Mouse (Mus musculus) liver, embryonic 11.5 days (tissue): ENCODE results near the gene Zswim8. TPM values are rescaled to one million over a fixed set of nuclear protein-coding genes. Genes with fewer than 3 reads are reported as not detected.

Experiments used
- ATAC-seq: fragments of 200-750 bp; cut with Nextera tagmentation; replicated peaks from 2 replicates; pipeline ENCODE4 v1.8.0; 2017; ENCODE audit warnings: moderate number of reproducible peaks, mild to moderate bottlenecking, moderate TSS enrichment, moderate library complexity; ENCODE audit not compliant: low FRiP score
- DNase-seq: peaks from one replicate; pipeline ENCODE4 v3.0.0-alpha.2; 2017; ENCODE audit warnings: low spot score
- H3K27ac ChIP-seq: fragments of 300-500 bp; sonication (generic); 2 replicates; pipeline ENCODE4 v1.5.1; 2014; ENCODE audit warnings: mild to moderate bottlenecking, low read depth, low read length, control low read depth
- H3K27me3 ChIP-seq: fragments of 300-500 bp; sonication (generic); replicated peaks from 2 replicates; pipeline ENCODE4 v1.6.1; 2014; ENCODE audit warnings: low read length, mixed read lengths; ENCODE audit not compliant: control insufficient read depth, insufficient read depth
- H3K36me3 ChIP-seq: fragments of 300-500 bp; sonication (generic); 2 replicates; pipeline ENCODE4 v1.6.1; 2014; ENCODE audit warnings: mild to moderate bottlenecking, low read length, moderate library complexity, mixed read lengths; ENCODE audit not compliant: control insufficient read depth, insufficient read depth
- H3K4me1 ChIP-seq: fragments of 300-500 bp; sonication (generic); replicated peaks from 2 replicates; pipeline ENCODE4 v1.6.1; 2014; ENCODE audit warnings: low read length, mixed read lengths; ENCODE audit not compliant: control insufficient read depth, insufficient read depth
- H3K4me2 ChIP-seq: fragments of 300-500 bp; sonication (generic); 2 replicates; pipeline ENCODE4 v1.6.1; 2014; ENCODE audit warnings: mild to moderate bottlenecking, control low read depth, moderate library complexity
- H3K4me3 ChIP-seq: fragments of 300-500 bp; sonication (generic); 2 replicates; pipeline ENCODE4 v1.5.1; 2014; ENCODE audit warnings: low read depth, low read length, control low read depth
- H3K9ac ChIP-seq: fragments of 300-500 bp; sonication (generic); 2 replicates; pipeline ENCODE4 v1.6.1; 2014; ENCODE audit warnings: low read depth, low read length, control low read depth
- H3K9me3 ChIP-seq: fragments of 300-500 bp; sonication (generic); 2 replicates; pipeline ENCODE4 v1.6.1; 2016; ENCODE audit warnings: low read length, inconsistent platforms, mixed read lengths; ENCODE audit not compliant: control insufficient read depth
- WGBS: fragments of 180-500 bp; shearing (Covaris S2); extraction: QIAGEN DNeasy Blood & Tissue Kit; methylation state at CpG from one replicate; pipeline ENCODE4 v1.1.7; 2014; 5-methylcytosine and 5-hydroxymethylcytosine counted together
- polyA plus RNA-seq: library from polyadenylated mRNA; unstranded; fragments of >200 nt; fragmentation: Nextera tagmentation; extraction: Ambion mirVana; gene quantifications from 2 replicates; pipeline ENCODE4 v1.2.1, GENCODE M21; 2014

Gene Zswim8
- polyA plus RNA-seq, 1 experiment from 2014 or later: 17.2 TPM

GRCm38 (mm10) chr14:20713832-20714231 lies 6.5 kb downstream of the Zswim8 start:
- ATAC-seq: no peak
- Histone ChIP-seq H3K9ac (peak overlapping the region; percentile 35; the same call in 1 of the 2 replicates), H3K4me3 (no peak overlapping the region), H3K9me3 (no peaks in the 10 kb centered on the region), H3K4me2 (no peak overlapping the region), H3K27me3 (no peaks in the 10 kb centered on the region), H3K27ac (0 out of 2 replicates have a peak overlapping the region, but pooled peaks have one; percentile 22), H3K4me1 (peaks cover 15% of the 10 kb centered on the region), H3K36me3 (peaks cover 33% of the 10 kb centered on the region)
- WGBS: 71% methylated on average over 11 of the region's 11 CpGs
- DNase-seq: no peak

GRCm38 (mm10) chr14:20718443-20718842 lies 11.1 kb downstream of the Zswim8 start:
- WGBS: 89% methylated on average over 10 of the region's 10 CpGs
- Histone ChIP-seq H3K9ac (no peak overlapping the region), H3K36me3 (peaks cover 51% of the 10 kb centered on the region), H3K4me1 (peaks cover 11% of the 10 kb centered on the region), H3K4me2 (no peak overlapping the region), H3K27me3 (no peaks in the 10 kb centered on the region), H3K9me3 (no peaks in the 10 kb centered on the region), H3K27ac (no peak overlapping the region), H3K4me3 (no peak overlapping the region)
- ATAC-seq (no peak), DNase-seq (no peak)

- Histone ChIP-seq H3K27ac (no peak overlapping the region), H3K4me3 (no peak overlapping the region), H3K9me3 (no peaks in the 10 kb centered on the region), H3K36me3 (peaks cover 52% of the 10 kb centered on the region), H3K27me3 (no peaks in the 10 kb centered on the region), H3K4me2 (no peak overlapping the region), H3K9ac (no peak overlapping the region), H3K4me1 (peaks cover 6% of the 10 kb centered on the region)
- 92% methylated on average over 12 of the region's 12 CpGs for WGBS
- ATAC-seq (no peak), DNase-seq (no peak)
These were observed 12.4 kb downstream of the Zswim8 start for GRCm38 (mm10) chr14:20719767-20720166.

GRCm38 (mm10) chr14:20721371-20721770 lies 14.0 kb downstream of the Zswim8 start:
- Histone ChIP-seq H3K9me3 (no peaks in the 10 kb centered on the region), H3K4me1 (peaks cover 14% of the 10 kb centered on the region), H3K9ac (no peak overlapping the region), H3K4me3 (no peak overlapping the region), H3K27me3 (no peaks in the 10 kb centered on the region), H3K36me3 (peaks cover 53% of the 10 kb centered on the region), H3K27ac (no peak overlapping the region), H3K4me2 (no peak overlapping the region)
- ATAC-seq (no peak), DNase-seq (no peak)
- 87% methylated on average over 4 of the region's 4 CpGs for WGBS

- Histone ChIP-seq H3K9me3 (no peaks in the 10 kb centered on the region), H3K27me3 (no peaks in the 10 kb centered on the region), H3K9ac (no peak overlapping the region), H3K4me1 (peaks cover 18% of the 10 kb centered on the region), H3K27ac (no peak overlapping the region), H3K36me3 (peaks cover 61% of the 10 kb centered on the region), H3K4me2 (no peak overlapping the region), H3K4me3 (no peak overlapping the region)
- 91% methylated on average over 12 of the region's 12 CpGs for WGBS
- ATAC-seq (no peak), DNase-seq (no peak)
These were observed 15.7 kb downstream of the Zswim8 start for GRCm38 (mm10) chr14:20723006-20723405.

- no peak overlapping the region for H3K9ac ChIP-seq
- H3K4me2 ChIP-seq: no peak overlapping the region
- H3K27ac ChIP-seq: no peak overlapping the region
- H3K9me3 ChIP-seq: no peaks in the 10 kb centered on the region
- no peaks in the 10 kb centered on the region for H3K27me3 ChIP-seq
- no peak for ATAC-seq
- 43% methylated on average over 5 of the region's 5 CpGs for WGBS
- no peak overlapping the region for H3K4me3 ChIP-seq
- no peak for DNase-seq
- peaks cover 18% of the 10 kb centered on the region for H3K4me1 ChIP-seq
- H3K36me3 ChIP-seq: peaks cover 64% of the 10 kb centered on the region
These were observed 16.7 kb downstream of the Zswim8 start for GRCm38 (mm10) chr14:20724043-20724442.

GRCm38 (mm10) chr14:20725660-20726339 lies 18.4 kb downstream of the Zswim8 start:
- peak; percentile 87 for ATAC-seq
- 45% methylated on average over 6 of the region's 6 CpGs for WGBS
- Histone ChIP-seq H3K9me3 (no peaks in the 10 kb centered on the region), H3K4me3 (peak overlapping the region; percentile 4; the same call in 1 of the 2 replicates), H3K27me3 (no peaks in the 10 kb centered on the region), H3K9ac (peak overlapping the region; percentile 39), H3K36me3 (peaks cover 66% of the 10 kb centered on the region), H3K27ac (peak overlapping the region; percentile 75), H3K4me1 (peaks cover 20% of the 10 kb centered on the region), H3K4me2 (peak overlapping the region; percentile 55)
- DNase-seq: no peak

GRCm38 (mm10) chr14:20729871-20730270 lies 22.5 kb downstream of the Zswim8 start:
- Histone ChIP-seq H3K4me3 (no peak overlapping the region), H3K27me3 (no peaks in the 10 kb centered on the region), H3K9me3 (no peaks in the 10 kb centered on the region), H3K4me2 (no peak overlapping the region), H3K9ac (no peak overlapping the region), H3K4me1 (peaks cover 30% of the 10 kb centered on the region), H3K27ac (no peak overlapping the region), H3K36me3 (peaks cover 32% of the 10 kb centered on the region)
- 89% methylated on average over 9 of the region's 9 CpGs for WGBS
- DNase-seq (no peak), ATAC-seq (no peak)
